Mouse (Mus musculus) E14TG2a.4 (cell line): Measurements from ENCODE around the gene Lrba.

ENCODE experiments used
- CTCF ChIP-seq: conservative IDR thresholded peaks from 2 replicates; pipeline ENCODE4 v1.5.1; 2014; ENCODE audit warnings: low read length
- POU5F1 ChIP-seq: IDR thresholded peaks from 2 replicates; pipeline ENCODE4 v1.6.1; 2014; ENCODE audit warnings: low read length, borderline replicate concordance

DNA sequence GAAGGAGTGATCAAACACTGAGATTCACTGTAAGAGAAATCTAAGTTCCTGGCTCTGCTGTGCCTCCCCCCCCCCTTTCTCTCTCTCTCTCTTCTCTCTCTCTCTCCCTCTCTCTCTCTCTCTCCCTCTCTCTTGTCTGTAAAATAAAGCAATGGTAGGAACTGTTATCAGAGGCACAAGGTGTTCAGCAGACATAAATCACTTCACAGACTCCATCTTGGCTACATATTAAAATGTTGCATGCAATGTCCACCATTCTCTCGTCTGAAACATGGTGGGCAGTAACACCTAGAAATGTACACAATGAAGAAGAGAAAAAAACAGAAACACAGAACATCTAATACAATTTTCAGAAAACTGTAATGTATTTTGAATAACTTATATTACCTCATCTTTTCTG is 534.9 kb downstream of the Lrba start:
- TF ChIP-seq CTCF (no peak), POU5F1 (no peak)
